25 mouse cellular contexts compared by ENCODE assay signal in genomic region chr2:62665536-62665935, GRCm38 (mm10). TPM values are rescaled to one million over a fixed set of nuclear protein-coding genes. Genes with fewer than 3 reads are reported as not detected.
DNase-seq lines count a peak whose midpoint lies in the region; ATAC-seq and TF ChIP-seq lines count a peak whose summit lies in the region.
"Had no signal": no experiment of that assay in that cellular context is flagged by ENCODE, and none has a peak within 500 bp of the region (broad histone marks: within the 10 kb centered on the region; RNA-seq: fewer than 3 reads in every experiment).

No protein-coding gene starts in this region.

- no peak overlapping the region for H3K9ac ChIP-seq in heart, embryonic 14.5 days (ENCODE audit: low read length)
- H3K9ac ChIP-seq in heart, embryonic 11.5 days (ENCODE audit: low read depth, low read length), result no peak overlapping the region
- no peak overlapping the region for H3K9ac ChIP-seq in kidney, embryonic 15.5 days
- H3K9ac ChIP-seq: embryonic facial prominence, embryonic 13.5 days; forebrain, embryonic 12.5 days; intestine, embryonic 15.5 days; neural tube, embryonic 15.5 days; stomach, embryonic 15.5 days had no signal

- H3K36me3 ChIP-seq in heart, embryonic 14.5 days (ENCODE audit: control insufficient read depth, insufficient read depth, low read length), result 0 out of 2 replicates have a peak, but pooled peaks cover 4% of the 10 kb centered on the region
- no peaks in the 10 kb centered on the region for H3K36me3 ChIP-seq in heart, embryonic 11.5 days (ENCODE audit: control insufficient read depth, insufficient read depth, low read length)
- no peaks in the 10 kb centered on the region for H3K36me3 ChIP-seq in kidney, adult 2 months (ENCODE audit: control insufficient read depth, insufficient read depth, low read length)
- H3K36me3 ChIP-seq in kidney, embryonic 15.5 days, result no peaks in the 10 kb centered on the region
- H3K36me3 ChIP-seq: embryonic facial prominence, embryonic 13.5 days; forebrain, embryonic 12.5 days; hindbrain, embryonic 10.5 days; intestine, embryonic 15.5 days; neural tube, embryonic 15.5 days; stomach, embryonic 15.5 days had no signal

- 0 out of 4 replicates have a peak, but pooled peaks cover 0 to 2% of the 10 kb centered on the region in 2 experiments for H3K4me1 ChIP-seq in heart, embryonic 14.5 days (ENCODE audit: control insufficient read depth in 2 of 2, insufficient read depth in 2 of 2, low read length in 2 of 2)
- H3K4me1 ChIP-seq in heart, embryonic 11.5 days (ENCODE audit: control insufficient read depth, insufficient read depth, low read length), result no peaks in the 10 kb centered on the region
- H3K4me1 ChIP-seq in kidney, adult 2 months (ENCODE audit: control insufficient read depth, insufficient read depth, low read length), result no peaks in the 10 kb centered on the region
- H3K4me1 ChIP-seq in kidney, embryonic 15.5 days, result no peaks in the 10 kb centered on the region
- H3K4me1 ChIP-seq: embryonic facial prominence, embryonic 13.5 days; intestine, embryonic 15.5 days; stomach, embryonic 15.5 days had no signal

- H3K4me2 ChIP-seq in heart, embryonic 14.5 days (ENCODE audit: low read length), result peak overlapping the region; percentile 81
- H3K4me2 ChIP-seq in heart, embryonic 11.5 days, result no peak overlapping the region
- H3K4me2 ChIP-seq in kidney, embryonic 15.5 days, result no peak overlapping the region
- H3K4me2 ChIP-seq: midbrain, embryonic 11.5 days had no signal

- TF ChIP-seq CTCF in kidney, adult 2 months (conservative IDR thresholded peaks at IDR 0.05; ENCODE audit: insufficient read depth, insufficient read length, low read depth, low read length), result no peak

- no peaks in the 10 kb centered on the region for H3K9me3 ChIP-seq in heart, embryonic 14.5 days (ENCODE audit: control insufficient read depth, low read length)
- H3K9me3 ChIP-seq in heart, embryonic 11.5 days (replicated peaks; ENCODE audit: control insufficient read depth, low read length), result no peaks in the 10 kb centered on the region
- H3K9me3 ChIP-seq in kidney, embryonic 15.5 days (replicated peaks), result no peaks in the 10 kb centered on the region
- H3K9me3 ChIP-seq: embryonic facial prominence, embryonic 13.5 days; forebrain, embryonic 12.5 days; hindbrain, embryonic 10.5 days; intestine, embryonic 15.5 days; neural tube, embryonic 15.5 days; stomach, embryonic 15.5 days had no signal

- WGBS in heart, embryonic 14.5 days, result 45% methylated on average over 1 of the region's 1 CpGs
- WGBS in heart, embryonic 11.5 days (ENCODE audit: insufficient replicate concordance), result 35% methylated on average over 1 of the region's 1 CpGs
- 50% methylated on average over 1 of the region's 1 CpGs for WGBS in kidney, adult 2 months
- WGBS in kidney, embryonic 15.5 days, result 48% methylated on average over 1 of the region's 1 CpGs

- H3K4me3 ChIP-seq in heart, embryonic 14.5 days (ENCODE audit: control insufficient read depth in 1 of 2, insufficient read depth in 1 of 2, low read depth in 1 of 2, low read length in 2 of 2), result no peak overlapping the region
- H3K4me3 ChIP-seq in heart, embryonic 11.5 days (ENCODE audit: low read depth, low read length), result no peak overlapping the region
- H3K4me3 ChIP-seq in kidney, adult 2 months (ENCODE audit: insufficient read depth, low read depth, low read length), result 0 out of 2 replicates have a peak overlapping the region, but pooled peaks have one; percentile 31
- no peak overlapping the region for H3K4me3 ChIP-seq in kidney, embryonic 15.5 days (replicated peaks)
- H3K4me3 ChIP-seq: embryonic facial prominence, embryonic 13.5 days; erythroblast, embryonic 14.5 days had no signal

- no peak for ATAC-seq in heart, embryonic 14.5 days (ENCODE audit: insufficient number of reproducible peaks, insufficient read depth, low FRiP score, low read depth)
- no peak for ATAC-seq in heart, embryonic 11.5 days (replicated peaks; ENCODE audit: insufficient number of reproducible peaks, low FRiP score, low TSS enrichment)
- no peak for ATAC-seq in kidney, embryonic 15.5 days (replicated peaks; ENCODE audit: low FRiP score)
- ATAC-seq: hindbrain, embryonic 16.5 days; intestine, embryonic 15.5 days had no signal

- no peaks in the 10 kb centered on the region for H3K27me3 ChIP-seq in heart, embryonic 14.5 days (ENCODE audit: control insufficient read depth, insufficient read depth, low read length)
- no peaks in the 10 kb centered on the region for H3K27me3 ChIP-seq in heart, embryonic 11.5 days (ENCODE audit: control insufficient read depth, insufficient read depth, low read length)
- H3K27me3 ChIP-seq in kidney, adult 2 months (replicated peaks; ENCODE audit: control insufficient read depth, insufficient read depth, low read length), result no peaks in the 10 kb centered on the region
- no peaks in the 10 kb centered on the region for H3K27me3 ChIP-seq in kidney, embryonic 15.5 days
- H3K27me3 ChIP-seq: forebrain, embryonic 12.5 days; intestine, embryonic 15.5 days; neural tube, embryonic 15.5 days; stomach, embryonic 15.5 days had no signal

- H3K27ac ChIP-seq in heart, embryonic 14.5 days (replicated peaks in 1 of 2; ENCODE audit: control insufficient read depth in 1 of 2, insufficient read depth in 1 of 2, low read depth in 2 of 2, low read length in 2 of 2), result no peak overlapping the region
- no peak overlapping the region for H3K27ac ChIP-seq in heart, embryonic 11.5 days (ENCODE audit: low read depth, low read length)
- H3K27ac ChIP-seq in kidney, adult 2 months (ENCODE audit: insufficient read depth, low read depth, low read length), result peak overlapping the region; percentile 87
- no peak overlapping the region for H3K27ac ChIP-seq in kidney, embryonic 15.5 days
- H3K27ac ChIP-seq: embryonic facial prominence, embryonic 13.5 days; forebrain, embryonic 12.5 days; hindbrain, embryonic 10.5 days; intestine, embryonic 15.5 days; neural tube, embryonic 15.5 days; stomach, embryonic 15.5 days had no signal

- peak; percentile 58 for DNase-seq in kidney, adult 2 months
- DNase-seq in R1 (ENCODE audit: low read depth, low spot score), result peak; percentile 81
- DNase-seq in kidney, postnatal 25 days, result peak; percentile 27 to 58
- DNase-seq in right cerebral cortex, adult 18-20 months, result no peak
- no peak for DNase-seq in c-Kit-positive CD71-positive TER-119-positive erythroid progenitor cells, embryonic 14.5 days (ENCODE audit: low spot score)
- DNase-seq: adrenal gland, postnatal 36 days; cerebellum, adult 11-12 months; cerebellum, postnatal 25 days; gastrocnemius, postnatal 25 days; heart, adult 18-20 months; lung, adult 18-20 months; lung, postnatal 10 days; thymus, postnatal 36 days had no signal

- no peak for TF ChIP-seq POLR2A in kidney, adult 2 months (IDR thresholded peaks at IDR 0.05; ENCODE audit: low read depth, low read length)

RNA-seq across cellular contexts. Expression of gene Gca, which starts 1.5 kb away (rescaled TPM):
- polyA plus RNA-seq in heart, embryonic 14.5 days (2014; fragmentation: Nextera tagmentation; extraction: Ambion mirVana), result 19.1 and 20.1 TPM in 2 replicates
- polyA plus RNA-seq in heart, embryonic 11.5 days (2014; fragmentation: Nextera tagmentation; extraction: Ambion mirVana), result 13.5 and 14.1 TPM in 2 replicates
- 14.9 and 20.1 TPM in 2 replicates for polyA plus RNA-seq in kidney, adult 2 months (2012; rRNA removed)
- polyA plus RNA-seq in kidney, embryonic 15.5 days (2015; fragmentation: Nextera tagmentation; extraction: Ambion mirVana), result 15.2 and 17.3 TPM in 2 replicates
- polyA plus RNA-seq: erythroblast, embryonic 14.5 days had no signal

RNA-seq across cellular contexts. Expression of gene Ifih1, which starts 19.5 kb away (rescaled TPM):
- 1.3 and 1.9 TPM in 2 replicates for polyA plus RNA-seq in heart, embryonic 14.5 days (2014; fragmentation: Nextera tagmentation; extraction: Ambion mirVana)
- polyA plus RNA-seq in heart, embryonic 11.5 days (2014; fragmentation: Nextera tagmentation; extraction: Ambion mirVana), result 0.46 and 0.80 TPM in 2 replicates
- 4.4 and 5.0 TPM in 2 replicates for polyA plus RNA-seq in kidney, adult 2 months (2012; rRNA removed)
- polyA plus RNA-seq in kidney, embryonic 15.5 days (2015; fragmentation: Nextera tagmentation; extraction: Ambion mirVana), result 2.7 and 3.1 TPM in 2 replicates

Comparison
In these comparisons a context has a peak if more than half of its experiments do, and no peak if none do; other contexts are left out.
1. DNase-seq: peak in kidney, adult 2 months (single experiment), R1 (single experiment) and kidney, postnatal 25 days (2 of 2); none in right cerebral cortex, adult 18-20 months (single experiment) and c-Kit-positive CD71-positive TER-119-positive erythroid progenitor cells, embryonic 14.5 days (single experiment).